Mouse (Mus musculus) liver, embryonic 14.5 days (tissue): ENCODE results near the gene Ddn. TPM values are rescaled to one million over a fixed set of nuclear protein-coding genes. Genes with fewer than 3 reads are reported as not detected.

Source experiments
- ATAC-seq: fragments of 200-750 bp; cut with Nextera tagmentation; 2 replicates; pipeline ENCODE4 v1.8.0; 2017; ENCODE audit warnings: moderate number of reproducible peaks, mild to moderate bottlenecking, moderate library complexity; ENCODE audit not compliant: insufficient read depth
- DNase-seq, 3 experiments: peaks; one replicate each; pipeline ENCODE4 v3.0.0-alpha.2; 2012 to 2013; ENCODE audit warnings: low read depth in 3 of 3, low spot score in 3 of 3
- H3K27ac ChIP-seq: fragments of 300-500 bp; sonication (generic); 2 replicates; pipeline ENCODE4 v1.5.1; 2014; ENCODE audit warnings: moderate library complexity, mild to moderate bottlenecking, control low read depth, inconsistent platforms
- H3K27me3 ChIP-seq: fragments of 300-500 bp; sonication (generic); 2 replicates; pipeline ENCODE4 v1.6.1; 2014; ENCODE audit warnings: mild to moderate bottlenecking, low read length, moderate library complexity; ENCODE audit not compliant: control insufficient read depth, insufficient read depth
- H3K36me3 ChIP-seq: fragments of 300-500 bp; sonication (generic); replicated peaks from 2 replicates; pipeline ENCODE4 v1.6.1; 2014; ENCODE audit warnings: low read depth; ENCODE audit not compliant: control insufficient read depth, insufficient read depth
- H3K4me1 ChIP-seq, 2 experiments: fragments of 200-500 bp in 1 of 2; fragments of 300-500 bp in 1 of 2; sonication (generic) in 1 of 2; replicated peaks; 2 replicates each; pipeline ENCODE4 v1.6.1; 2012 to 2014; ENCODE audit warnings: antibody characterized with exemption in 1 of 2, inconsistent platforms in 1 of 2, low read length in 1 of 2; ENCODE audit not compliant: control insufficient read depth in 2 of 2, insufficient read depth in 2 of 2
- H3K4me2 ChIP-seq: fragments of 300-500 bp; sonication (generic); 2 replicates; pipeline ENCODE4 v1.6.1; 2014; ENCODE audit warnings: low read depth, mild to moderate bottlenecking, control low read depth, moderate library complexity
- H3K4me3 ChIP-seq, 2 experiments: fragments of 200-500 bp in 1 of 2; fragments of 300-500 bp in 1 of 2; sonication (generic) in 1 of 2; 2 replicates each; pipeline ENCODE4 v1.5.1; 2012 to 2014; ENCODE audit warnings: low read depth in 2 of 2, low read length in 2 of 2, mild to moderate bottlenecking in 2 of 2, control low read depth in 1 of 2, inconsistent platforms in 1 of 2, moderate library complexity in 1 of 2; ENCODE audit not compliant: insufficient read depth in 1 of 2
- H3K9ac ChIP-seq: fragments of 300-500 bp; sonication (generic); replicated peaks from 2 replicates; pipeline ENCODE4 v1.6.1; 2014; ENCODE audit warnings: mild to moderate bottlenecking, control low read depth, moderate library complexity
- H3K9me3 ChIP-seq: fragments of 300-500 bp; sonication (generic); 2 replicates; pipeline ENCODE4 v1.6.1; 2016; ENCODE audit warnings: low read length, mixed read lengths; ENCODE audit not compliant: control insufficient read depth
- CTCF ChIP-seq: IDR thresholded peaks from 2 replicates; pipeline ENCODE4 v1.5.1; 2016; ENCODE audit warnings: antibody characterized with exemption, low read depth, control low read depth
- EP300 ChIP-seq: IDR thresholded peaks from 2 replicates; pipeline ENCODE4 v1.6.1; 2016; ENCODE audit warnings: antibody characterized with exemption, low read depth
- WGBS: fragments of 180-500 bp; shearing (Covaris S2); extraction: QIAGEN DNeasy Blood & Tissue Kit; methylation state at CpG from one replicate; pipeline ENCODE4 v1.1.7; 2014; ENCODE audit not compliant: insufficient replicate concordance; 5-methylcytosine and 5-hydroxymethylcytosine counted together
- polyA plus RNA-seq, 2 experiments: library from polyadenylated mRNA; depleted of rRNA in 1 of 2; stranded (reverse) in 1 of 2; unstranded in 1 of 2; fragments of >200 nt; fragmentation: Nextera tagmentation in 1 of 2; extraction: Ambion mirVana in 1 of 2; gene quantifications; 2 replicates each; pipeline versions ENCODE4 v1.2.1 to v1.2.3; 2012 to 2014

Gene Ddn
- polyA plus RNA-seq, 2 experiments: 0.03 TPM; not detected in 1

GRCm38 (mm10) chr15:98851229-98851818 lies 42.0 kb upstream of the Ddn start:
- WGBS: 90% methylated on average over 21 of the region's 21 CpGs
- Histone ChIP-seq H3K9me3 (no peaks in the 10 kb centered on the region), H3K4me3 (no peak overlapping the region), H3K9ac (no peak overlapping the region), H3K4me2 (no peak overlapping the region), H3K36me3 (peaks cover 92% of the 10 kb centered on the region), H3K27me3 (no peaks in the 10 kb centered on the region), H3K4me1 (no peaks in the 10 kb centered on the region), H3K27ac (no peak overlapping the region)
- ATAC-seq (no peak), DNase-seq (no peak)
- TF ChIP-seq EP300: no peak

- H3K4me2 ChIP-seq: no peak overlapping the region
- no peak overlapping the region for H3K27ac ChIP-seq
- H3K4me1 ChIP-seq: no peaks in the 10 kb centered on the region
- H3K27me3 ChIP-seq: no peaks in the 10 kb centered on the region
- TF ChIP-seq CTCF (no peak), EP300 (no peak)
- H3K9ac ChIP-seq: no peak overlapping the region
- ATAC-seq (no peak), DNase-seq (no peak)
- H3K9me3 ChIP-seq: no peaks in the 10 kb centered on the region
- H3K36me3 ChIP-seq: peaks cover 92% of the 10 kb centered on the region
- no peak overlapping the region for H3K4me3 ChIP-seq
- 82% methylated on average over 14 of the region's 14 CpGs for WGBS
Measured at GRCm38 (mm10) chr15:98850668-98851067, 41.4 kb upstream of the Ddn start.

GRCm38 (mm10) chr15:98849956-98850600 lies 40.8 kb upstream of the Ddn start:
- H3K4me2 ChIP-seq: no peak overlapping the region
- 81% methylated on average over 16 of the region's 16 CpGs for WGBS
- H3K9ac ChIP-seq: no peak overlapping the region
- no peak overlapping the region for H3K4me3 ChIP-seq
- TF ChIP-seq EP300 (no peak), CTCF (no peak)
- H3K4me1 ChIP-seq: no peaks in the 10 kb centered on the region
- peaks cover 92% of the 10 kb centered on the region for H3K36me3 ChIP-seq
- no peak overlapping the region for H3K27ac ChIP-seq
- no peak for DNase-seq
- no peak for ATAC-seq
- H3K9me3 ChIP-seq: no peaks in the 10 kb centered on the region
- H3K27me3 ChIP-seq: no peaks in the 10 kb centered on the region

GRCm38 (mm10) chr15:98849165-98849564 lies 39.9 kb upstream of the Ddn start:
- peaks cover 94% of the 10 kb centered on the region for H3K36me3 ChIP-seq
- H3K4me3 ChIP-seq: no peak overlapping the region
- H3K4me1 ChIP-seq: no peaks in the 10 kb centered on the region
- no peaks in the 10 kb centered on the region for H3K27me3 ChIP-seq
- H3K9ac ChIP-seq: no peak overlapping the region
- no peak overlapping the region for H3K4me2 ChIP-seq
- H3K27ac ChIP-seq: no peak overlapping the region
- no peak for TF ChIP-seq CTCF
- no peak for TF ChIP-seq EP300
- no peak for DNase-seq
- no peak for ATAC-seq
- 91% methylated on average over 11 of the region's 11 CpGs for WGBS
- H3K9me3 ChIP-seq: no peaks in the 10 kb centered on the region

- no peak for ATAC-seq
- Histone ChIP-seq H3K9ac (no peak overlapping the region), H3K4me1 (no peaks in the 10 kb centered on the region), H3K9me3 (no peaks in the 10 kb centered on the region), H3K27ac (no peak overlapping the region), H3K4me2 (no peak overlapping the region), H3K36me3 (peaks cover 92% of the 10 kb centered on the region), H3K4me3 (no peak overlapping the region), H3K27me3 (no peaks in the 10 kb centered on the region)
- TF ChIP-seq EP300 (no peak), CTCF (no peak)
- DNase-seq: no peak
- 86% methylated on average over 8 of the region's 8 CpGs for WGBS
Measured at GRCm38 (mm10) chr15:98846140-98846539, 36.9 kb upstream of the Ddn start.
